Mouse (Mus musculus) hindlimb bud, embryonic 11.5 days (tissue): ENCODE data around the gene Lin7b.
A peak's percentile ranks its signal among the peaks of the same experiment; 100 is the strongest.

ENCODE experiments used
- DNase-seq: peaks from one replicate; pipeline ENCODE4 v3.0.0-alpha.2; 2012; ENCODE audit warnings: low read depth, low spot score; ENCODE audit errors: extremely low spot score

The Lin7b gene

GRCm38 (mm10) chr7:45355318-45356020, 14.9 kb downstream of the Lin7b start:
- no peak for DNase-seq

GRCm38 (mm10) chr7:45353041-45353440, 17.3 kb downstream of the Lin7b start:
- no peak for DNase-seq

- DNase-seq = no peak
These were observed 23.5 kb downstream of the Lin7b start for GRCm38 (mm10) chr7:45346905-45347304.

- no peak for DNase-seq
These were observed 26.8 kb downstream of the Lin7b start for GRCm38 (mm10) chr7:45343543-45343942.

- DNase-seq = no peak
These were observed 28.3 kb downstream of the Lin7b start for GRCm38 (mm10) chr7:45342081-45342480.

GRCm38 (mm10) chr7:45341303-45341702, 29.1 kb downstream of the Lin7b start:
- DNase-seq = peak; percentile 83

GRCm38 (mm10) chr7:45340669-45341068, 29.7 kb downstream of the Lin7b start:
- no peak for DNase-seq

GRCm38 (mm10) chr7:45340066-45340442, 30.3 kb downstream of the Lin7b start:
- DNase-seq = no peak

- no peak for DNase-seq
These were observed 30.8 kb downstream of the Lin7b start for GRCm38 (mm10) chr7:45339410-45340065.

- no peak for DNase-seq
These were observed 32.0 kb downstream of the Lin7b start for GRCm38 (mm10) chr7:45338161-45338911.

- DNase-seq = no peak
These were observed 32.9 kb downstream of the Lin7b start for GRCm38 (mm10) chr7:45337469-45337868.

- no peak for DNase-seq
These were observed 34.1 kb downstream of the Lin7b start for GRCm38 (mm10) chr7:45336319-45336718.

GRCm38 (mm10) chr7:45335056-45335455, 35.3 kb downstream of the Lin7b start, which contains the start of gene Hrc:
Gene Hrc, plus strand, starts transcription at chr7:45335290.
- no peak for DNase-seq

- DNase-seq = no peak
These were observed 35.8 kb downstream of the Lin7b start for GRCm38 (mm10) chr7:45334605-45335004.

- DNase-seq = no peak
These were observed 36.9 kb downstream of the Lin7b start, which contains the start of gene Trpm4 for GRCm38 (mm10) chr7:45333431-45333982. Gene Trpm4, minus strand, starts transcription at chr7:45333780.

- DNase-seq = no peak
These were observed 37.5 kb downstream of the Lin7b start for GRCm38 (mm10) chr7:45332685-45333425.

GRCm38 (mm10) chr7:45331502-45331901, 38.9 kb downstream of the Lin7b start:
- DNase-seq = no peak

GRCm38 (mm10) chr7:45328841-45329475, 41.4 kb downstream of the Lin7b start:
- no peak for DNase-seq

- no peak for DNase-seq
These were observed 44.6 kb downstream of the Lin7b start for GRCm38 (mm10) chr7:45325800-45326199.

GRCm38 (mm10) chr7:45323069-45323468, 47.3 kb downstream of the Lin7b start:
- no peak for DNase-seq
